Mouse (Mus musculus) kidney, postnatal 0 days (tissue): Measurements from ENCODE around the gene Tmem35b. TPM values are rescaled to one million over a fixed set of nuclear protein-coding genes. Genes with fewer than 3 reads are reported as not detected.

Source experiments
- ATAC-seq: fragments of 200-750 bp; cut with Nextera tagmentation; replicated peaks from 2 replicates; pipeline ENCODE4 v1.8.0; 2017; ENCODE audit warnings: low read depth, moderate number of reproducible peaks, moderate TSS enrichment, moderate library complexity; ENCODE audit not compliant: low FRiP score
- DNase-seq: peaks from one replicate; pipeline ENCODE4 v3.0.0-alpha.2; 2016; ENCODE audit warnings: low spot score
- H3K27ac ChIP-seq: fragments of 300-500 bp; sonication (generic); 2 replicates; pipeline ENCODE4 v1.5.1; 2014; ENCODE audit warnings: mild to moderate bottlenecking
- H3K27me3 ChIP-seq: fragments of 300-500 bp; sonication (generic); 2 replicates; pipeline ENCODE4 v1.6.1; 2014; ENCODE audit warnings: low read length, mixed read lengths; ENCODE audit not compliant: insufficient read depth
- H3K36me3 ChIP-seq: fragments of 300-500 bp; sonication (generic); 2 replicates; pipeline ENCODE4 v1.6.1; 2014; ENCODE audit warnings: low read length, mixed read lengths; ENCODE audit not compliant: insufficient read depth
- H3K4me1 ChIP-seq: fragments of 300-500 bp; sonication (generic); replicated peaks from 2 replicates; pipeline ENCODE4 v1.6.1; 2014; ENCODE audit warnings: antibody characterized with exemption, low read length, mixed read lengths; ENCODE audit not compliant: insufficient read depth
- H3K4me2 ChIP-seq: fragments of 300-500 bp; sonication (generic); 2 replicates; pipeline ENCODE4 v1.6.1; 2014; ENCODE audit warnings: mild to moderate bottlenecking, low read length, moderate library complexity, mixed read lengths
- H3K4me3 ChIP-seq: fragments of 300-500 bp; sonication (generic); replicated peaks from 2 replicates; pipeline ENCODE4 v1.5.1; 2014; ENCODE audit warnings: low read depth, low read length
- H3K9ac ChIP-seq: fragments of 300-500 bp; sonication (generic); 2 replicates; pipeline ENCODE4 v1.6.1; 2014; ENCODE audit warnings: low read depth, low read length
- H3K9me3 ChIP-seq: fragments of 300-500 bp; sonication (generic); replicated peaks from 2 replicates; pipeline ENCODE4 v1.6.1; 2016; ENCODE audit warnings: low read length, inconsistent platforms, mixed read lengths
- CTCF ChIP-seq: IDR thresholded peaks from 2 replicates; pipeline ENCODE4 v1.5.1; 2016; ENCODE audit warnings: antibody characterized with exemption, low read depth, mild to moderate bottlenecking, moderate library complexity
- WGBS: fragments of 180-500 bp; shearing (Covaris S2); extraction: QIAGEN DNeasy Blood & Tissue Kit; methylation state at CpG from one replicate; pipeline ENCODE4 v1.1.7; 2014; 5-methylcytosine and 5-hydroxymethylcytosine counted together
- polyA plus RNA-seq: library from polyadenylated mRNA; unstranded; fragments of >200 nt; fragmentation: Nextera tagmentation; extraction: Ambion mirVana; gene quantifications from 2 replicates; pipeline ENCODE4 v1.2.1, GENCODE M21; 2015

The Tmem35b gene
- polyA plus RNA-seq, 1 experiment from 2014 or later: 33.2 TPM

DNA sequence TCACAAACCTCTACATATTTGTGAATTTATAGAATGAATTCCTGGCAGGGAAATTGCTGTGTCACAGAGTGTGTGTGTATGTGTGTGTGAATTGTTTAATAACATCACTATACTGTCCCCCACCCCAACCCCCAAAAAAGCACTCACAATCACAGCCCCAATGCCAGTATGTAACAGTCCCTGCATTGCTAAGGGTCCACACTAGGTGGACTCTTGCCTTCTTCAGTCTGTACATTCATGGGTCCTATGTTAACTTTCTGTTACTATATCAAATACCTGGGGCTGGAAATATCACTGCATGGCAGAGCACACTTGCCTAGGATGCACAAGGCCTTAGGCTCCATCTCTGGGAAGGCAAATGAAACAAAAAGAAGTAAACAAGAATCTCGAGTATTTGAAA is 11.2 kb downstream of the Tmem35b start:
- no peak for DNase-seq
- Histone ChIP-seq H3K9me3 (no peaks in the 10 kb centered on the region), H3K9ac (no peak overlapping the region), H3K4me2 (no peak overlapping the region), H3K4me1 (no peaks in the 10 kb centered on the region), H3K27ac (no peak overlapping the region), H3K4me3 (no peak overlapping the region), H3K36me3 (no peaks in the 10 kb centered on the region), H3K27me3 (no peaks in the 10 kb centered on the region)
- no peak for ATAC-seq
- peak; percentile 5; the same call in 1 of the 2 replicates for TF ChIP-seq CTCF
- WGBS: 27% methylated on average over 1 of the region's 1 CpGs

DNA sequence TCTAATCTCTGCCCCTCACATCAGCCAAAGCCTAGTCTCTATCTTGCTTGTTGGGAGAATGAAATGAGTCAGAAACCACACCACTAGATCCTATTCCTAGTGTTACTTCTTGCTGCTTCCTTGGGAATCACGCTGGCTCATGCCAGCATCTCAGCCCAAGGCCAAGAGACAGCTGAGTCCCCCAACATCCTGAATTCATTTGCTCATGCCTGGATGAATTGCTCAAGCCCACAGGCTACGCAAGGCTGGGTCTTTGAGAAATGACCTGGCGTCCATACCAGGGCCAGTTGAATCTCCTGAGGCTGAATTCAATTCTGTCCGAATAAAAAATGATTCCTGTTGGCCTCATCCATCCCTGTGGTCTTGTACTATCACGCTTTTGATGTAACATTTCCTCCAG is 14.1 kb downstream of the Tmem35b start:
- DNase-seq: no peak
- Histone ChIP-seq H3K27ac (no peak overlapping the region), H3K36me3 (no peaks in the 10 kb centered on the region), H3K4me3 (no peak overlapping the region), H3K4me1 (no peaks in the 10 kb centered on the region), H3K27me3 (no peaks in the 10 kb centered on the region), H3K9ac (no peak overlapping the region), H3K4me2 (no peak overlapping the region), H3K9me3 (no peaks in the 10 kb centered on the region)
- TF ChIP-seq CTCF: no peak
- 84% methylated on average over 5 of the region's 5 CpGs for WGBS
- no peak for ATAC-seq

DNA sequence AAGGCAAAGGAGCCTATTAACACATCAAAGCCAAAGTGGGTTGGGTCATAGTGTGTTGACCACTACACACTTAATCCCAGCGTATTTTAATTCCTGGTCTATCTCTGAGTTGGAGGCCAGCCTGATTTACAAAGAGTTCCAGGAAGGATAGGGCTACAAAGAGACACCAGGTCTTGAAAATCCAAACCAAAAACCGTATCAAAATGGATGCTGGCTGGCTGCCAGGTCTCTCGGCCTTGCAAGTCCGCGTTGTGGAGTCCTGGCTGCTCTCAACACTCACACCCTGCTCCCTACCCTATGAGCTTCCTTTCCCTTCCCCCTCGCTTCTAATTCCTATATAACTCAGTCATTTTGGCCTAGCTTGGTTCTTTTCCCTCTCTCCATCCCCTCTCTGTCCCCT is 15.0 kb downstream of the Tmem35b start:
- H3K4me1 ChIP-seq: no peaks in the 10 kb centered on the region
- H3K9me3 ChIP-seq: no peaks in the 10 kb centered on the region
- 50% methylated on average over 6 of the region's 6 CpGs for WGBS
- ATAC-seq (no peak), DNase-seq (no peak)
- no peak overlapping the region for H3K9ac ChIP-seq
- H3K36me3 ChIP-seq: no peaks in the 10 kb centered on the region
- TF ChIP-seq CTCF: no peak
- H3K4me3 ChIP-seq: no peak overlapping the region
- H3K27me3 ChIP-seq: no peaks in the 10 kb centered on the region
- no peak overlapping the region for H3K27ac ChIP-seq
- no peak overlapping the region for H3K4me2 ChIP-seq

DNA sequence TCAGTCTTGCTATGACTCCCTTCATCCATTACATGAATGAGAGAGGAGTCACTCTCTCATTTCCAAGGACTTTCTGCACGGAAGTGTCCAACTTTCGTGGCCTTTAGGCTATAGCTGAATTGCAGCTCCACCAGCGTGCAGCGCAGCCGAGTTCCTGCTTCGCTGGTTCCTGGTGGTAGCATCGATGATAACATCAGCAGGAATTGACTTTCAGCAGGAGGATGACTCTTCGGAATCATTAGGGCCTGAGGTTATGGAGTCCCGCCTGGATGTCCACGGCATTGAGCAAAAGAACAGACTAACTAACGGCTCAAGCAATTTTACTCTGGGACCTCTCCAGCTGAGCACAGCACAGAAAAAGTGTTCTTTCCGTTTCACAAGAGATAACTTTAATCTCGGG is 26.5 kb downstream of the Tmem35b start:
- ATAC-seq (no peak), DNase-seq (no peak)
- H3K27me3 ChIP-seq: no peaks in the 10 kb centered on the region
- H3K4me3 ChIP-seq: no peak overlapping the region
- no peak for TF ChIP-seq CTCF
- no peaks in the 10 kb centered on the region for H3K9me3 ChIP-seq
- 79% methylated on average over 13 of the region's 13 CpGs for WGBS
- H3K9ac ChIP-seq: no peak overlapping the region
- H3K4me2 ChIP-seq: no peak overlapping the region
- H3K4me1 ChIP-seq: no peaks in the 10 kb centered on the region
- no peak overlapping the region for H3K27ac ChIP-seq
- H3K36me3 ChIP-seq: no peaks in the 10 kb centered on the region

DNA sequence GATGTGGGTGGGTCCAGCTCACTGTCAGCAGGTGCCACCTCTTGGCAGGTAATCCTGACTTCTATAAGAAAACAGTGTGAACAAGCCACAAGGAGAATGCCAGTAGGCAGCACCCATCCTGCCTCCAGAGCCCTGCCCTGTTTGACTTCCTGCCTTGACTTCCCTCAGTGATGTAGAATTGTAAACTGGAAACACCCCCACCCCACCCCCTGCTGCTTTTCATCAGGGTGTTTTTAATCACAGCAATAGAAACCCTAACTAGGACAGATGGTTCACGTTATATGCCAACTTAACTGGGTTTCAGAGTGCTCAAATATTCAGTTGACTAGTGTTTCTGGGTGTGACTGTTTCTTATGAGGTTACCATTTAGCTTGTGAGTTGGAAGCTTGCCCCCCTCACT is 29.9 kb downstream of the Tmem35b start:
- Histone ChIP-seq H3K4me1 (no peaks in the 10 kb centered on the region), H3K4me2 (no peak overlapping the region), H3K27me3 (no peaks in the 10 kb centered on the region), H3K4me3 (no peak overlapping the region), H3K9ac (no peak overlapping the region), H3K9me3 (no peaks in the 10 kb centered on the region), H3K27ac (no peak overlapping the region), H3K36me3 (no peaks in the 10 kb centered on the region)
- no peak for DNase-seq
- ATAC-seq: no peak
- WGBS: 39% methylated on average over 1 of the region's 1 CpGs
- no peak for TF ChIP-seq CTCF

DNA sequence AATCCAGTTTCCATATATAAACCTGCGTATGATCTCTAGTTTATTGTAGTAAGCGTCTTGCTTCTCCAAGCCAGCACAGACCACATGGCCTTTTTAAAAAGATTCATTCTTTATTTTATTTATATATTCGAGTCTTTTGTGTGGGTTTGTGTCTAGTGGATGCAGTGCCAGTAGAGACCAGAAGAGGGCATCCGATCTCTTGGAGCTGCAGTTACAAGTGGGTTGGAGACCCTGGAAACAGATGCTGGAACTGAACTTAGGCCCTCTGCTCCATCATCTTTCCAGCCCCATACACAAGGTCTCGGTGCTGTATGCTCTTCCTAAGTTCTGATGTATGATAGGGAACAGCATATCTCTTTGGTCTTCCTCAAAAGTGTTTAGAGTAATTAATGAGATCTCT is 32.3 kb downstream of the Tmem35b start:
- WGBS: 63% methylated on average over 5 of the region's 5 CpGs
- Histone ChIP-seq H3K4me1 (no peaks in the 10 kb centered on the region), H3K4me3 (no peak overlapping the region), H3K9me3 (no peaks in the 10 kb centered on the region), H3K36me3 (no peaks in the 10 kb centered on the region), H3K4me2 (no peak overlapping the region), H3K27me3 (no peaks in the 10 kb centered on the region), H3K9ac (no peak overlapping the region), H3K27ac (no peak overlapping the region)
- ATAC-seq (no peak), DNase-seq (no peak)
- peak; percentile 16; the same call in 1 of the 2 replicates for TF ChIP-seq CTCF

DNA sequence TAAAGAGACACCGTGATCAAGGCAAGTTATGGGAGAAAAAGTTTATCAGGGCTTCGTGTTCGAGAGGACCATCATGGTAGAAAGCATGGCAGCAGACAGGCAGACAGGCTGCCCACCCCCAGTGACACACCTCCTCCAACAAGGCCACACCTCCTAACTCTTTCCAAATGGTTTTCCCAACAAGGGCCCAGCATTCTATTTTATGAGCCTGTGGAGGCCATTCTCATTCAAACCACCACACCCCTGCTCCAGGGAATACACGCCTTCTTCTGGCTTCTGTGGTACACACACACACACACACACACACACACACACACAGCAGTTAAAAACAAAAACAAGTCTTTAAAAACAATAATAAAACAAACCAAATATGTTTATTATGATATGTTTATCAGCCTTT is 34.3 kb downstream of the Tmem35b start:
- no peaks in the 10 kb centered on the region for H3K36me3 ChIP-seq
- H3K4me3 ChIP-seq: no peak overlapping the region
- no peak overlapping the region for H3K9ac ChIP-seq
- ATAC-seq (no peak), DNase-seq (no peak)
- H3K27me3 ChIP-seq: no peaks in the 10 kb centered on the region
- WGBS: 90% methylated on average over 4 of the region's 4 CpGs
- no peaks in the 10 kb centered on the region for H3K9me3 ChIP-seq
- H3K4me1 ChIP-seq: no peaks in the 10 kb centered on the region
- H3K4me2 ChIP-seq: no peak overlapping the region
- no peak for TF ChIP-seq CTCF
- no peak overlapping the region for H3K27ac ChIP-seq
